Mouse (Mus musculus): ENCODE data around the gene Rilp.

Rilp gene

DNA sequence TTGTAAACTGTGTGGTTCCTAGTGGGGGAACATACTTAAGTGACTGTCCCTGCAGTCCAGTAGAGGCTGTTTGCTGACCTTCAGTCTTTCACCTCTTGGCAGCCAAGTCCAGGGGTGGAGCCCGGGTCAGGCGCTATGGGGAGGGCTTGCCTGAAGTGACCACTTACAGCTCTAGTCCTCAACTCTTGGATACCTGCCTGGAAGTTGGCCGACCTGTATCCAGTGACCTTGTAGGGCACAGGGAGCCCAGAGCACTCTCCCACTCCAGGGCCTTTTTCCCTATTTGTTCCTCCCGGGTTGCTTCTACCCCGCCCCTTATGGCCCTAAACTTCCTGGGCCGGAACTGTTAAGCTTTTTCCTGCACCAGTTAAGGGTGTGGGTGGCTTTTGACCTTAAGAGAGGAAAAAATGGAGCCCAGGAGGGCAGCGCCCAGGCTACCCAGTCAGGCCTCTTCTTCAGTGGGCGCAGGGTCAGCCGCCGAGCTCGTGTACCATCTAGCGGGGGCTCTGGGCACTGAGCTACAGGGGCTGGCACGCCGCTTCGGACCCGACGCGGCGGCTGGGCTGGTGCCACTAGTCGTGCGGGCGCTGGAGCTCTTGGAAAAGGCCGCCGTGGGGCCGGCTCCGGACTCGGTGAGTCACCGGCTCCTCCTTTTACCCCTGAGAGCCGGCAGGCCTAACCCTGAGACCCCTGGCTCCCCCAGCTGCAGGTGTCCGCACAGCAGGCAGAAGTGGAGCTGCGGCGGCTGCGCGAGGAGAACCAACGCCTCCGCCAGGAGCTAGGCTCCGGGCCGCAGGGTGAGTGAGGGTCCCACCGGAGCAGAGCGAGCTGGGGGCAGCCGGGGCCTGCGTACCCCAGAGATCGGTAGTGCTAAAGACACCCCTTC, at the start of gene Rilp:
Rilp (plus strand) TSS at position 354 of the 886 bp plus-strand sequence.
- CTCF ChIA-PET: interaction anchor here (1.2 kb wide), 2 partner anchors 16 to 23 kb away, joined by 4 to 6 read pairs; no protein-coding TSS in a partner anchor

GRCm38 (mm10) chr11:75460103-75460843, 49.6 kb upstream of the Rilp start:
- CTCF ChIA-PET: interaction anchor here (2.1 kb wide), 1 partner anchor 27 kb away, joined by 5 read pairs; the partner anchor contains the start of gene Prpf8

GRCm38 (mm10) chr11:75460844-75461742, 48.8 kb upstream of the Rilp start, which contains the start of gene Tlcd2:
Gene Tlcd2, plus strand, starts transcription at chr11:75461715.
- CTCF ChIA-PET: interaction anchor here (2.1 kb wide), 1 partner anchor 26 kb away, joined by 5 read pairs; the partner anchor contains the start of gene Prpf8

- CTCF ChIA-PET: interaction anchor here (2.1 kb wide), 1 partner anchor 25 kb away, joined by 5 read pairs; the partner anchor contains the start of gene Prpf8
These were observed 48.1 kb upstream of the Rilp start for GRCm38 (mm10) chr11:75461743-75462252.

DNA sequence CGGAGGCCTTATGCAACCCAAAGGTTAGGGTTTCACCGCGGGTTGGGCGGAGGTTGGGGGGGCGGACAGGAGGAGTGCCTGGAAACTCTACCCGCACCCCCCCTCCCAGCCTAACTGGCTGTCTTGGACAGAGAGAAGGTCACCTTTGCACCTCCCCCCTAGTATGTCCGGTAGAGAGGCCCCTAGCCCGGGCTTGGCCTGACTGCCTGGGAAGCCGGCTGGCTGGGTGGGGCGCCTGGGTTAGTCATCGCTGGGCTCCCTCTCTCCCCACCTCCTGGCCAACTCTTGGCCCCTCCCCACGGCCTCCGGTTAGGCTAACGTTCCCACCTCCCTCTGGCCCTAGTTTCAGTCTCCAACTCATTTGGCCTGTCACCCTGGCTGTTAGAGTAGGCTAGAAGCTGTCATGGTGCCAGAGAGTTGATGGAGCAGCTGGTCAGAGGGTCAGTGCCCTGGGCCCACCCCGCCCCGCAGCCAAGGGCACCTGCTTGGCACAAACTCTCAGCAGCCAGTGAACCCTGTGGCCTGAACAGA, 47.6 kb upstream of the Rilp start:
- CTCF ChIA-PET: no interaction called here

GRCm38 (mm10) chr11:75462865-75463336, 47.0 kb upstream of the Rilp start:
- CTCF ChIA-PET: interaction anchor here (0.6 kb wide), 1 partner anchor 35 kb away, joined by 3 read pairs; no protein-coding TSS in a partner anchor

GRCm38 (mm10) chr11:75463624-75464023, 46.3 kb upstream of the Rilp start:
- CTCF ChIA-PET: no interaction called here

DNA sequence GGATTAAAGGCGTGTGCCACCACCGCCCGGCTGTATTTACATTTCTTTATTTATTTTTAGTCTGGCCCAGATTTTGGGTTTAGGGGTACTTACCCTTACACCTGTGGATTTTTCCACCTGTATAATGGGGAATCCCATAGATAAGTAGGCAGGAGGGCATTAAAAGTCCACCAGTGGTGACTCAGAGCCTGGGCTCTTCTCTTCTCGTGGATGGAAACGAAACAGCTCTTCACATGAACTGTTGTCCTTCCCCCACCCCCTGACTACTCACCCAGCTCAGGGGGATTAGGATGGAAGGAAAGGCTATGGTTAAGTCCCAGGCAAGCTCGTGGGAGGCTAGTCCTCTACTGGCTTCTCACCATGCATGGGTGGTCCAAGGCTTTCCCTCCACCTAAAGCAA, 45.5 kb upstream of the Rilp start:
- CTCF ChIA-PET: no interaction called here

- CTCF ChIA-PET: no interaction called here
These were observed 44.8 kb upstream of the Rilp start for GRCm38 (mm10) chr11:75465051-75465450.

DNA sequence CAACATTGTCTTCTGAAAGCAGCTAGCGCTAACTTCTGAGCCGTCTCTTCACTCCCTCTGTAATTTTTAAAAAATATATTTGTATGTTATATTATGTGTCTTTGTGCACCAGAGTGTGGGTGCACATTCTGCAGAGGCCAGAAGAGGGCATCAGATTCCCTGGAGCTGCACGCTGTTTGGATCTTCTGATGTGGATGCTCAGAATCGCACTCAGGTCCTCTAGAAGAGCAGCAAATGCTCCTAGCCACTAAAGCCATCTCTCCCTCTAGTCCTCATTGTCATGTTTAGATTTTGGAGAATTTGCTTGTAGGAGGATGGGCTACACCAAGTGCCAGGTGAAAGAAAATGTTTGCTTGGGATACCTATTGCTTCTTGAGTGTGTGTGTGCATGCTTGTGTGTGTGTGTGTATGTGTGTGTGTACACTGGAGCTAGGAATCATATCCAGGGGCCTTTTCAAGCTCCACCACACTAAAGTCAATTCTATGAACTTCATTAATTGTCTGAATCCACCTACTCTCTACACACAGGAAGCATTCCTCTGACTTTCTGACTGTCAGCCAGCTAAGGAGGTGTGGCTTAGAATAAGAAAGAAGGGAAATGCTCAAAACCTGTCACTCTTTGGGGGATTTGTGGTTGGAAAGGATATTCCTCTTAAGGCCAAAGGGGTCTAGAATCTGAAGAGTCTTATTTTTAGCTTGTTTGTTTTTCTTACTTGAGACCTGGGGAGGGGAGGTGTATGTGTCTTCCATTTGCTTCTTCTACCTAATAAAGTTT, 43.0 kb upstream of the Rilp start:
- CTCF ChIA-PET: interaction anchor here (1.1 kb wide), 1 partner anchor 14 kb away, joined by 4 read pairs; no protein-coding TSS in a partner anchor

DNA sequence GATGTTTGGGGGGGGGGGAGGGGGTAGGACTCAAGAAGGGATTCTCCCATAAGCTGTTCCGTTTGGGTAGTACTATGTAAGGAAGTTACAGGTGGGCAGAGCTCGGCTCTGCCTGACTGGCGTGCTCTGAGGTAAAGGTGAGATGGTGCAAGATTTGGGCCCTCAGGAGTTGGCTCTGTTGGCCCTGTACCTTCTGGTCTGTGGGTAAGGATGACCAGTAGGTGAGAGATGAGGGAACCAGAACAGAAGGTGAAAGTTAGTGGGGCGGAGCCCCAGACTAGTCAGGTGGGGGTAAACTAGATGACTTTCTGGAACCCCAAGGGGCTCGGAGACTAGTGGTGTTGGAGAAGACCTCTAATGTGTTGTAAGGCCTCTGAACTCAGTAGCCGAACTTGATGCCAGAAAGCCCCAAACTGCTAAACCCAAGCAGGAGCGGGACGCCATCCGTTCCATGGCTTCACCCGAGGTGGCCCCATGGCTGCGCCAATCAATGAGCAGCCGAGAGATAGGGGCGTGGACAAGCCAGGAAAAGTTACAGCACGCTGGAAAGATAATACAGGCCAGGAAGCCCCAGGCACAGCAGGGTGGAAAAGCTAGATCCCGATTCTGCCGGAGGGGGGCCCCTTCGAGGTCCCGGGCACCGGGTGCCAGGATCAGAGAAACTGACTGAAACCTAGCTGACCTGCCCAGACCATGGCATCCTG, 42.2 kb upstream of the Rilp start:
- CTCF ChIA-PET: interaction anchor here (0.7 to 1.1 kb wide), 2 partner anchors 10 to 13 kb away, joined by 4 to 7 read pairs; no protein-coding TSS in a partner anchor

- CTCF ChIA-PET: interaction anchor here (0.7 kb wide), 1 partner anchor 11 kb away, joined by 7 read pairs; no protein-coding TSS in a partner anchor
These were observed 41.5 kb upstream of the Rilp start for GRCm38 (mm10) chr11:75468410-75468809.

- CTCF ChIA-PET: no interaction called here
These were observed 40.6 kb upstream of the Rilp start for GRCm38 (mm10) chr11:75469261-75469660.

DNA sequence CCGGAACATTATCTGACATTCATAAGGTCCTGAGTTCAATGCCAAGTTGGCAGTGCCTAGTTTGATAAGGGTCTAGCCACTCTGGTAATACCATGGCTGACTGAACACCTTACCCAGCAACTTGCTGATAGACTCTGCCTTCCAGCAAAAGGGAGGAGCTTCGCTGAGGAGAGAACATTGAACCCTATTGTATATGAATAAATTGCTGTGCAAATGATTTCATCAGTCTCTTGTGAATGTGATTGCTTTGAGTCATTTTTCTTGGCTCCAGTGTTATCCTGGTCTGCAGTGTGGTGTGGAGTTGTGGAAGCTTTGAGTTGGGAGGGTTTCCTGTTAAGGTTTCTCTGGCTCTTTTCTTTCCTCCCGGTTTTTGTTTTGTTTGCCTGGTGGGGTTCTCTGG, 39.2 kb upstream of the Rilp start:
- CTCF ChIA-PET: interaction anchor here (0.6 kb wide), 1 partner anchor 92 kb away, joined by 3 read pairs; no protein-coding TSS in a partner anchor

DNA sequence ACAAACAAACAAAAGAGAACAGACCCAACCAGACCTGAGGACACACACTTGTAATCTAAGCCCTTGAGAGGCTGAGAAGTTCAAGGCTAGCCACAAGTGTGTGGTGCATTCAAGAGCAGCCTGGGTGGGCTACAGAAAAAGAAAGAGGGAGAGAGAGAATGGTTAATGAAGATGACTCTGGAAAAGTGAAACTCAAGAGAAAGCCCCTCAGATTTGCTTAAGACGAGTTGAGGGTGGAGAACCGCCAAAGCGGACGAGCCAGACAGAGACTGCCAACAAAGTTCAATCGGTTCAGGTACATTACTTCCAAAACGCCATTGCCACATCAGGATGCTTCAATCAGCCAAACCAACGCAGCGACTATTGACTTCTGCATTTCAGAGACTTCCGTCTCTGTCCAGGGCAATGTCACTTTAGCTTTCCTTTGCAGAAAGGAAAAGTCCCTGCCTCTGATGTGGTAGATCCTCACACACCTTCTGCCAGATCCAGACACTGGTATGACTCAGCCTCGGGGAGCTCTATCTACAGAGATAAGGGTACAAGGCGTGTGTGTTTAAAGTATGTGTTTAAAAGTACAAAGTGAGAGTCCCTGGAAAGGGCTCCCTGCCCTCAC, 37.3 kb upstream of the Rilp start:
- CTCF ChIA-PET: no interaction called here

DNA sequence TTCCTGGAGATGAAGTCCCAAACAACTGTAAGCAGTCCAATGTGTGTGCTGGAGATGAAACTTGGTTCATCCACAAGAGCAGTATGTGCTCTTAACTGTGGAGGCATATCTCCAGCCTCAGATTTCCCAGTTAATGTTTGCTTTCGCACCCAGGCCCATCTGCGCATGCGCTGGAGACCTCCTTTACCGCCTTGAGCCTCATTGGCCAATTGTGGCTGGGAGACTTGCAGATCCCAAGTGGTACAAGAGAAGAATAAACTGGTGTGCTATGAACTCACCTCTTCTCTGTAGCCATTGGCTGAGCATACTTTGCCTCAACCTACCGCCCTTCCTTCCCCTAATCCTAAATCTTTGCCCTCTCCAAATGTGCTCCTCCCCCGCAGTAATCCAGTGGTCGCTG, 36.5 kb upstream of the Rilp start:
- CTCF ChIA-PET: interaction anchor here (0.7 kb wide), 1 partner anchor 226 kb away, joined by 3 read pairs; no protein-coding TSS in a partner anchor

GRCm38 (mm10) chr11:75486192-75486591, 23.7 kb upstream of the Rilp start:
- CTCF ChIA-PET: interaction anchor here (0.6 to 1.5 kb wide), 5 partner anchors 26 to 525 kb away, joined by 3 to 5 read pairs (median 4); partner anchors contain the start of genes Tlcd2 and Wdr81

- CTCF ChIA-PET: interaction anchor here (0.6 to 1.5 kb wide), 6 partner anchors 14 to 313 kb away, joined by 3 to 6 read pairs (median 3); partner anchors contain the start of genes Rilp and Tlcd2
These were observed 23.2 kb upstream of the Rilp start, which contains the start of gene Prpf8 for GRCm38 (mm10) chr11:75486601-75487285. Gene Prpf8, plus strand, starts transcription at chr11:75486816.
